Mouse (Mus musculus): ENCODE measurements around the gene Ptprn2. TPM values are rescaled to one million over a fixed set of nuclear protein-coding genes. Genes with fewer than 3 reads are reported as not detected.

The Ptprn2 gene
- total RNA-seq, 1 experiment from 2014 or later = 0.12 TPM

GRCm38 (mm10) chr12:117001546-117002148, 516.1 kb downstream of the Ptprn2 start:
- ATAC-seq (ENCODE audit: extremely low read depth, insufficient number of reproducible peaks, low FRiP score, poor library complexity, severe bottlenecking) = no peak

- ATAC-seq (ENCODE audit: extremely low read depth, insufficient number of reproducible peaks, low FRiP score, poor library complexity, severe bottlenecking) = no peak
Observed at GRCm38 (mm10) chr12:117016753-117017595, 531.5 kb downstream of the Ptprn2 start.

- ATAC-seq (ENCODE audit: extremely low read depth, insufficient number of reproducible peaks, low FRiP score, poor library complexity, severe bottlenecking) = no peak
Observed at GRCm38 (mm10) chr12:117017912-117018311, 532.4 kb downstream of the Ptprn2 start.

GRCm38 (mm10) chr12:117023235-117023634, 537.7 kb downstream of the Ptprn2 start:
- no peak for ATAC-seq (ENCODE audit: extremely low read depth, insufficient number of reproducible peaks, low FRiP score, poor library complexity, severe bottlenecking)

GRCm38 (mm10) chr12:117024916-117025315, 539.4 kb downstream of the Ptprn2 start:
- ATAC-seq (ENCODE audit: extremely low read depth, insufficient number of reproducible peaks, low FRiP score, poor library complexity, severe bottlenecking) = no peak

- no peak for ATAC-seq (ENCODE audit: extremely low read depth, insufficient number of reproducible peaks, low FRiP score, poor library complexity, severe bottlenecking)
Observed at GRCm38 (mm10) chr12:117025676-117026075, 540.2 kb downstream of the Ptprn2 start.

- ATAC-seq (ENCODE audit: extremely low read depth, insufficient number of reproducible peaks, low FRiP score, poor library complexity, severe bottlenecking) = no peak
Observed at GRCm38 (mm10) chr12:117027351-117027750, 541.8 kb downstream of the Ptprn2 start.

- no peak for ATAC-seq (ENCODE audit: extremely low read depth, insufficient number of reproducible peaks, low FRiP score, poor library complexity, severe bottlenecking)
Observed at GRCm38 (mm10) chr12:117028333-117028961, 542.9 kb downstream of the Ptprn2 start.

GRCm38 (mm10) chr12:117033172-117033571, 547.7 kb downstream of the Ptprn2 start:
- no peak for ATAC-seq (ENCODE audit: extremely low read depth, insufficient number of reproducible peaks, low FRiP score, poor library complexity, severe bottlenecking)

GRCm38 (mm10) chr12:117034506-117034905, 549.0 kb downstream of the Ptprn2 start:
- no peak for ATAC-seq (ENCODE audit: extremely low read depth, insufficient number of reproducible peaks, low FRiP score, poor library complexity, severe bottlenecking)

GRCm38 (mm10) chr12:117035243-117035642, 549.7 kb downstream of the Ptprn2 start:
- ATAC-seq (ENCODE audit: extremely low read depth, insufficient number of reproducible peaks, low FRiP score, poor library complexity, severe bottlenecking) = no peak

GRCm38 (mm10) chr12:117039411-117039810, 553.9 kb downstream of the Ptprn2 start:
- no peak for ATAC-seq (ENCODE audit: extremely low read depth, insufficient number of reproducible peaks, low FRiP score, poor library complexity, severe bottlenecking)

GRCm38 (mm10) chr12:117041409-117041808, 555.9 kb downstream of the Ptprn2 start:
- no peak for ATAC-seq (ENCODE audit: extremely low read depth, insufficient number of reproducible peaks, low FRiP score, poor library complexity, severe bottlenecking)

GRCm38 (mm10) chr12:117042706-117043105, 557.2 kb downstream of the Ptprn2 start:
- ATAC-seq (ENCODE audit: extremely low read depth, insufficient number of reproducible peaks, low FRiP score, poor library complexity, severe bottlenecking) = no peak

GRCm38 (mm10) chr12:117047384-117048251, 562.1 kb downstream of the Ptprn2 start:
- ATAC-seq (ENCODE audit: extremely low read depth, insufficient number of reproducible peaks, low FRiP score, poor library complexity, severe bottlenecking) = no peak

GRCm38 (mm10) chr12:117049829-117050228, 564.3 kb downstream of the Ptprn2 start:
- no peak for ATAC-seq (ENCODE audit: extremely low read depth, insufficient number of reproducible peaks, low FRiP score, poor library complexity, severe bottlenecking)

GRCm38 (mm10) chr12:117053223-117053850, 567.8 kb downstream of the Ptprn2 start:
- ATAC-seq (ENCODE audit: extremely low read depth, insufficient number of reproducible peaks, low FRiP score, poor library complexity, severe bottlenecking) = no peak

- ATAC-seq (ENCODE audit: extremely low read depth, insufficient number of reproducible peaks, low FRiP score, poor library complexity, severe bottlenecking) = no peak
Observed at GRCm38 (mm10) chr12:117053851-117054769, 568.6 kb downstream of the Ptprn2 start.

All from neutrophil, adult 5-6 weeks (primary cell).